Mouse (Mus musculus) G1E (cell line): ENCODE results near the gene Gpr157.

ENCODE experiments used
- CTCF ChIP-seq: IDR thresholded peaks from 2 replicates; pipeline ENCODE4 v1.5.1; 2012; ENCODE audit warnings: low read depth, low read length, inconsistent platforms, mixed read lengths
- GATA1 ChIP-seq: IDR thresholded peaks from 2 replicates; pipeline ENCODE4 v1.6.1; 2012; ENCODE audit warnings: borderline replicate concordance, low read length, inconsistent platforms, mixed read lengths
- GATA2 ChIP-seq: IDR thresholded peaks from 2 replicates; pipeline ENCODE4 v1.6.1; 2012; ENCODE audit warnings: low read depth, low read length, inconsistent platforms, borderline replicate concordance
- POLR2AphosphoS5 ChIP-seq: IDR thresholded peaks from 2 replicates; pipeline ENCODE4 v1.6.1; 2012; ENCODE audit warnings: low read depth, low read length, inconsistent platforms; ENCODE audit not compliant: insufficient replicate concordance
- TAL1 ChIP-seq: conservative IDR thresholded peaks from 2 replicates; pipeline ENCODE4 v1.6.1; 2012; ENCODE audit warnings: low read depth, low read length, inconsistent platforms, mixed read lengths

- no peak for TF ChIP-seq CTCF
- TF ChIP-seq GATA1: no peak
- no peak for TF ChIP-seq TAL1
- TF ChIP-seq GATA2: no peak
- no peak for TF ChIP-seq POLR2AphosphoS5
These were observed 845 bp downstream of the Gpr157 start for GRCm38 (mm10) chr4:150087890-150088530.
